Mouse (Mus musculus) kidney, adult 11 months (tissue): ENCODE data around the gene Cxcl3.

ENCODE experiments used
- DNase-seq: peaks from one replicate; pipeline ENCODE4 v3.0.0; 2022

Cxcl3 gene

DNA sequence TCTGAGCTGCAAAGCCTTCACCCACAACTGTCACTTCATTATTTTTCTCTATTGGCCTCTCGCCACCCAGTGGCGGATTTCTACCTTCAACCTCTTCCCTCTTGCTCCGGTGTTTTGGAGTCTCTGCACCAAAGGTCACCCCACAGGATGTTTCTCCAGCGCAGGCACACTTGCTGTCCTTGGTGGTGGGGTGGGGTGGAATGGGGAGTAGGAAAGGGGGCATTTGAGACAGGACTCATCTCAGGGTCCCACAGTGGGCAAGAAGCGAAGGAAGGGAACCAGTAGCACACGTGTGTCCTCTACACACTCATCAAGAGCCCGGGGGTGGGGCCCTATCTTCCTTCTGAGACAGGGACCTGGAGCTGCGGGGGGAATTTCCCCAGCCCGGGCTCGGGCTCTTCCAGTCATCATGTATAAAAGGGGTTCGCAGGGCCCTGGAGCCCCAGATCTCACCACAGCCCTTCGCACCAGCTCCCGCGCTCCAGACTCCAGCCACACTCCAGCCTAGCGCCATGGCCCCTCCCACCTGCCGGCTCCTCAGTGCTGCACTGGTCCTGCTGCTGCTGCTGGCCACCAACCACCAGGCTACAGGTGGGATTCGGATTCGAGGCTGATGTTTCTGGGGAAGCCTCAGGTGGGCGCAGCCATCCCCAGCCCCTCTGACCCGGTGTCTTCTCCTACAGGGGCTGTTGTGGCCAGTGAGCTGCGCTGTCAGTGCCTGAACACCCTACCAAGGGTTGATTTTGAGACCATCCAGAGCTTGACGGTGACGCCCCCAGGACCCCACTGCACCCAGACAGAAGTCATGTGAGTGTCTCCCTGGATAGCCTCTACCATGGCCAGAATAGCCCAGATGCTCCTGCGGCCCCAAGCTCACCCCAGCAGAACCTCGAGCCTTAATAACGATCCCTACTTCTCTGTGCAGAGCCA is at the start of gene Cxcl3:
Gene Cxcl3 (plus strand): TSS at position 445 of the 930 bp plus-strand sequence.
- peak; percentile 43 for DNase-seq

GRCm38 (mm10) chr5:90742029-90742428 is 43.9 kb upstream of the Cxcl3 start:
- no peak for DNase-seq

- no peak for DNase-seq
Measured at GRCm38 (mm10) chr5:90753934-90754333, 32.0 kb upstream of the Cxcl3 start.

GRCm38 (mm10) chr5:90758020-90758605 is 27.8 kb upstream of the Cxcl3 start:
- DNase-seq, result peak; percentile 37

DNA sequence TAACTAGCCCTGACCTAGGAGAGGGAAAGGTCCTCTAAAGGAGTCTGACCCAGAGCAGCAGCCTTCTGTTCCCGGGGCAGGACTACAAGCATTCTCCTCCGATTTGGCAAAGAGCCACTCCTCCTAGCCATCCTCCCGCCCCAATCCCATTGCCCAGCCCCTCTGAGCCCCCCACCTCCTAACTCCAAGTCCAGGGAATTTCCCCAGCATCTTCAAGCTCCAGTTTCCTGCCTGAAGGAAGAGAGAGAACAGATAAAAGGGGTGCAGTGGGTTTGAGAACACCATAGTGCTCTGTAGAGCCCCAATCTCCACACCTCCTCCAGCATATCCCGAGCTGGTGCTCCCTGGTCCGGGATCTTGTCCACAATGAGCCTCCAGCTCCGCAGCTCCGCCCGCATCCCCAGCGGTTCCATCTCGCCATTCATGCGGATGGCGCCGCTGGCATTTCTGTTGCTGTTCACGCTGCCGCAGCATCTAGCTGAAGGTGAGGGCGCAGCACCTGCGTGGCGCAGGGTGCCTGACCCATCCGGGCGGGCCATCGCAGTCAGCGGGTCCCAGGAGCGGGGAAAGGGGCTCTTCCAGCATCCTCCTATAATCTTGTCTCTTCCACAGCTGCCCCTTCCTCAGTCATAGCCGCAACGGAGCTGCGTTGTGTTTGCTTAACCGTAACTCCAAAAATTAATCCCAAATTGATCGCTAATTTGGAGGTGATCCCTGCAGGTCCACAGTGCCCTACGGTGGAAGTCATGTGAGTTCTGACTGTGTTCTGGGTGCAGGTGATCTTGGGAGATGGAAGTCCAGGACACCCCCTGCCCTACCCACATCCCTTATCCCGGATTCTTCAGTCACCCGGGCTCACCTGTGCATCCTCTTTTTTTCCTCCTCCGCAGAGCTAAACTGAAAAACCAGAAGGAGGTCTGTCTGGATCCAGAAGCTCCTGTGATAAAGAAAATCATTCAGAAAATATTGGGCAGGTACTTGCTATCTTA is 26.5 kb upstream of the Cxcl3 start, which contains the start of gene Cxcl5:
Gene Cxcl5 (plus strand): TSS at position 284 of the 989 bp plus-strand sequence.
- DNase-seq, result no peak

- DNase-seq, result no peak
Measured at GRCm38 (mm10) chr5:90760303-90760702, 25.6 kb upstream of the Cxcl3 start.

- DNase-seq, result no peak
Measured at GRCm38 (mm10) chr5:90760844-90761243, 25.1 kb upstream of the Cxcl3 start.

- DNase-seq, result no peak
Measured at GRCm38 (mm10) chr5:90761834-90762233, 24.1 kb upstream of the Cxcl3 start.

DNA sequence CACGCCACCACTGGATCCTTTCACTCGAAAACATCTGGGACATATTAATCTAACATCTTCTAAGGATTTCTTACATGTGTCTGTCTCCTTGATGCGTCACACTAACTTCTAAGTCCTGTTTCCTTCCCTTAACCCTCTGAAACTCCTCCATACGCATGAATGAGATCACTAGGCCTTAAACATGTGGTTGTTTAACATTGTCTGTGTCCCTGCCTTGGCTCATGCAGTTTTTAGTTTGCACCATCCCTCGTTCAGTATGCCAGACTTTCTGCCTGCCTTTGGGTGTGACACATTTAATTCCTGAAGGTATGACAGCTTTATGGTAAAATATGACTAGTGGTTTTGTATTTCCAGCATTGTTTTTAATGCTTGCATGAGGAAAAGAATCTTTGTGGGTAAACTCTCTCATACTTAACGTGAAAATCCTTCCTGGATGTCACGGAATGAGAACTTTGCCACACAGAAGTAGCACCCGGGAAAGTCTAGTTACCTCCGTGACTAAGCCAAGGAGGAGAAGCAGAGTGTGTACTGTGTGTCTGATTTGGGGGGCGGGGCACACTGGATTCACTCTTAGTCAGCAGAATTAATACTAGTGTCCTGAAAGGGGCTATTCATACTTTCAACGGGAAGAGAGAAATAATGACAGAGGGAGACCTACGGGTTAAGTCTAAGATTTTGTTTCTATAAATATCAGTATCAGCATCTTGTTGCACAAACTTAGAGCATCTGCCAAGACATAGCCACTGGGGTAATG is 21.8 kb upstream of the Cxcl3 start:
- no peak for DNase-seq

DNA sequence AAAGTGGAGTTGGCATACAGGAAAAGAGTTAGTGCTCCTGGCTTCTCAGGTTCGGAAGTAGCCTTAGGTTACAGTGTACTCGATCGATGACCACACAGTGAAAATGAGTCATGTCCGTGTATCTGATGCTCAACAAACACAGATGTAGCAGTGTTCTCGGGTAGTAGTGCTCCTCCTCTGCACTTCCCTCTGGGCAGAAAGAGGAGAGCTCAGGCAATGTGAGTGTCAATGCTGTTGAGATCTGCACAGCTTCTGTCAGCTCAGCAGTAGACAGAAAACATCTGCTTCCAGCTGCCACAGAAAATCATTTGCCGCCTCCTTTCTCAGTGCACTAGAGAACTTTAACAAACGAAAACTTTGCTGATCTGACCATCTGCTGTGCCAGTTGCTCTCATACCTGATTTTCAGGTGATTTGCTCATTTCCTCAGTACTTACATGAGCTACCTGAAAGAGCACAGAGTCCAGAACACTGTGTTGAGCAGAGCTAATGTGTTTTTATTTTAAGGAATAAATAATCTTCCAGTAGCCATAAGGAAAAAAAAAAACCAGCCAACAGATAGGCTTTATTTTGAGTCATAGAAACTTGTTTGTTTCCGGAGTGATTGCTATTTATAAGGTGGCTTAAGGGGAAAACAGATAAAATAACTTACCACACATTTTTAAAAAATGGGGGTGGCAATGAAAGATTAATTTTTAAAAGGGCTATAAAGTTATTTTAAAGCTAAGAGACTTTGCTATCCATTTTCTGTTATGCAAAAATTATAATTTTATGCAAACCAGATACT is 19.9 kb upstream of the Cxcl3 start:
- DNase-seq, result no peak

DNA sequence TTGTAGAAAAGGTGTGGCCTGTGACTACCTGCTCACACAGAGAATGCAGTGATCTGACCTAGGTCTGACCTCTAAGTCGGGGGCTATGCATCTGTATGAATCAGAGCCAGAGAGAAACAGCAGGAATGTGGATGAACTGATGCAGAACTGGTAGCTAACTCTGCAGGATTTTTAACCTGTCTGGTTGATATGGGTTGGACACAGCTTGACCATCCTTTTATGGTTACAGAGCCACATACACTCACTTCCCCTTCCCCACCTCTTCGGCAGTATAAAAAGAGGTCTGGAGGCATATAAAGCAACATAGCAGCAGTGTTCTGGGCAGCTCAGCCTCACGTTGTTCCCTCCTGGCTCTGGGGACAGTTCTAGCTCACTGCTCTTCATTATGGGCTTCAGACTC is 17.7 kb upstream of the Cxcl3 start, which contains the start of gene Ppbp:
Gene Ppbp (plus strand): TSS at position 301 of the 400 bp plus-strand sequence.
- no peak for DNase-seq

DNA sequence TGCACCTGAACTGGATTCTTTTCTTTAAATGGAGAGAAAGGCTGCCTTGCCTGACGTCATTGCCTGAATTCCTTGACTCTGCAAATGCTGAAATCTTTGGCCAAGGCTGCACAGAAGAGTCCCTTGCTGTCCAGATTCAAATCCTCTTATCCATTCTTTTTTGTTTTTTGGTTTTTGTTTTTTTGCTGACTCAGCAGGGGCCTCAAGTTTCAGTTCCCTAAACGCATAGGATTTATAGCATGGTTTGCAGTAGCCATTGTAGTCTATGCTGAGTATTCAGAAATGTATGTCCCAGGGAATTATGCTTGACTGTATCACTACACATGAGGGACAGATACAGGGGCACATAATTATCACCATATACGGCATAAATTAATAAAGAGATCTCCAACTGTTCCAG is 14.5 kb upstream of the Cxcl3 start:
- no peak for DNase-seq

DNA sequence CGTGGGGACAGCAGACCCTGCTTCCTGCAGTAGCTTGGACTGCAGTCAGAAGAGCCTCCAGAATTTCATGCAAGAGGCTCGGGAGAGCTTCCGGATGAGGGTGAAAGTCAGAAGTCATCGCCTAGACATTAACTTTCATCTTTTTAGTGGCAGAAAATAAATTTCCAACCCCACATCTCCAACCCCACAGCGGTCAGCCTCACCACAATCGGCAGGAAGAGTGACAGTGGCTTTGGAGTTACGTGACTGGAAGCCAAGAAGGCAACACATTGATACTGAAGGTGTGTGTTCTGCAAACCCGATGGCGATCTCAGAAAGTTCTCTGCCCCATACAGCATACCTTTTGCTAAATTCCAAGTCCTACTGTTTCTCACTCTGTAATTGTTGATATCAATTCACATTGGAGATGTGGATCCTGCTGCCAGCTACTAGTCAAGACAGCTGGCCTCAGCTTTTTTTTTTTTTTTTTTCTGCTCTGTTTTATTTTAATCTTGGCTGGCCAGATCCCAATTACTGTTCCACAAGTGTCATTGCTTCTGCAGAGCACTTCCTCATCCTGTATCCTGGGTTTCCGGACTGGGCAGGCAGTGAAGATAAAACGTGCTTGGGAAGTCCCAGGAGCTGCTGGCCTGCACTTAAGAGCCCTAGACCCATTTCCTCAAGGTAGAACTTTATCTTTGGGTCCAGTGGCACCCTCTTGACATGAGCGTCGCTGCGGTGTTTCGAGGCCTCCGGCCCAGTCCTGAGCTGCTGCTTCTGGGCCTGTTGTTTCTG is 13.8 kb upstream of the Cxcl3 start, which contains the start of gene Pf4:
Gene Pf4 (plus strand): TSS at position 556 of the 774 bp plus-strand sequence.
- DNase-seq, result peak; percentile 42

DNA sequence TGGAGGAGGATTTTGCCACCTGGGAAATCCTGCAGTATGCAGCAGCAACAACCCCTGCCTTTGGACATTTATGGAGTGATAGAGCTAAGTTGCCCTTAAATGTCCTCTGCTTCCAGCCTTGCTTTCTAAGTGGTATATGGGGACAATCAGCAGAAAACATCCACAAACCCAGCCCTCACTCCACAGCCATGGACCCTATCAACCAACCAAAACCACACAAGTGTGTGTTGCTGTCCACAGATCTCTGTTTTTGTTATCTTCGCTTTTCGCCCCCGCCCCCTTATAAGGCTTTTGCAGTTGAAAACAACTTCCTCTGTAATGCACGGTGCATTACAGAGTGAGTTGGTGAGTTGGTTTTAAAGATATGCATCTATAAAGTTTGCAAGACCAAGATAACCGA is 10.3 kb upstream of the Cxcl3 start:
- DNase-seq, result no peak

GRCm38 (mm10) chr5:90777621-90778020 is 8.3 kb upstream of the Cxcl3 start:
- DNase-seq, result no peak

GRCm38 (mm10) chr5:90778856-90779255 is 7.0 kb upstream of the Cxcl3 start:
- DNase-seq, result no peak

DNA sequence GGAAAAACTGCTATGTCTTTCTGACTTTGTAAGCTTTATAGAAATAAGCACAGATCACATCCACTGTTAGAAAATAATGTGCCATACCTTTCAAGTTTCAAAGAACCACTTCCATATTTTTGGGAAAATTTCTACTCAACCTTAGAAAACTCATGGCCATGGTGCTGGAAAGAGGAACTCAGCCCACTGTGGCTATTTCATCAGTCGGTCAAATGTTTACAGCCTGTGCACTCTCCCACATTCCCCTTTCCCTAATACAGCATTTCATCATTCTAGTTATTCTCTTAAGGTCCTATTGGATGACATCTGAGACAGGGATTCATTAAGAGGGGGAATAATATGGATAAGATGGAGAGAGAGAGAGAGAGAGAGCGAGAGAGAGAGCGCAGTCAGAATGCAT is 2.2 kb upstream of the Cxcl3 start:
- no peak for DNase-seq

- DNase-seq, result no peak
Measured at GRCm38 (mm10) chr5:90788114-90788513, 2.2 kb downstream of the Cxcl3 start.

DNA sequence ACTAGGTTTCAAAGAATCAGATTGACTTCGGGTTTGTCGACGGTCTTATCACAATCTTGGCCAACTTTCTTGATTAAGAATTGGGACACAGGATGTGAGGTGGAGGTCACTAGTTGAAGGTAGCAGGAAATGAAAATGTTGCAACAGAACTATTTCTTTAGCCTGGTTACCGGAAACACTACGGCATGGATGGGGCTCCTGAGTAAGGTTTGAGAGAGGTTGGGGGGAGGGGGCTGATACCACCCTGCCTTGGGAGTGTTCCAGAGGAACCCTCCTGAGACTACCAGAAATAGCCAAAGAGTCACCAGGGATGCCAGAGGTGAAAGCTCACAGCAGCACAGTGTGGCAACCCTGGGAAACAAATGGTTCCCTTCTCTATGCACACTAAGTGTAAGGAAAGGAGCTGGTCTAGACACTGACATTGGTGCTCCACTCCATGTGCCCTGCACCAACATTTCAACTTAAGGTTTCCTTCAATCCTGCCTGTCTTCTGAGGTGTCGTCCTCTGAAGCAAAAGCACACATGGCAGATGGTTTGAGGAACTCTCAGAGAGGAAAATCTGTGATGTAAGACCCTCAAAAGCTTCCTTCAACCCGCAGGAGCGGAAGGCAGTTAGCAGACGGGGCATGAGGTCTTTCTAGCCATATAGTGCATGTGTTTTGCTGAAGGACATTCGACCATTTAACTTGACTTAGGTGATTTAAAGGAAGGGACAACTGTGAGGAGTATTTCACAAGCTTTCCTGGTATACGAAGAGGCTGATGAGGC is 3.6 kb downstream of the Cxcl3 start:
- no peak for DNase-seq
